Mouse (Mus musculus): ENCODE data around the gene Slc1a7.

DNA sequence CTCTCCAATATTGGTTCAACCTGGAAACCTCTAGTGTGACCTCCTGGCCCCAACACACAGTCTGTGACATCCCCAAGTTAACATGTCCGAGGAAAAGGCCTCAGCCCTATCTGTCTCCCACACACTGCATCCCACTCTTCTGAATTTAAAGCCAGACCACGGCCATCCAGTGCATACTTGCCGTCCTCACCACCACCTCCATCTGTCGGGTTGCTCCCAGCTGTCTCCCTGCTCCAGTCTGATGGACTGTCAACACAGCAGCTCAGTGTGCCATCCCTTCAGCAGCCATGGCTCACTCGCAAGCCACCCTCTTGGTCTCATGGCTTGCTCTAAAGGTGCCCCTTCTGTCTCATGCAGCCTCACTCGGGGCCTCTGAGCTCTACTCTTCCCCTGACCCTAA is 27.6 kb downstream of the Slc1a7 start:
- no peak for TF ChIP-seq POLR2A (IDR thresholded peaks at IDR 0.05; ENCODE audit: low read depth, low read length)
- no peak for TF ChIP-seq CTCF (conservative IDR thresholded peaks at IDR 0.05; ENCODE audit: insufficient read depth, insufficient read length, low read depth, low read length)
